Mouse (Mus musculus): Measurements from ENCODE around the gene Zeb2.

- no peak for TF ChIP-seq CTCF (conservative IDR thresholded peaks at IDR 0.05; ENCODE audit: low read length)
- TF ChIP-seq NANOG (IDR thresholded peaks at IDR 0.05; ENCODE audit: borderline replicate concordance, low read length): no peak
- TF ChIP-seq POU5F1 (IDR thresholded peaks at IDR 0.05; ENCODE audit: borderline replicate concordance, low read length): no peak
Measured at GRCm38 (mm10) chr2:44976484-44976883, 140.7 kb downstream of the Zeb2 start.

Data from E14TG2a.4 (cell line).